Mouse (Mus musculus) erythroblast, embryonic 14.5 days (primary cell): Measurements from ENCODE around the gene Mical3.

Source experiments
- GATA1 ChIP-seq: IDR thresholded peaks from 2 replicates; pipeline ENCODE4 v1.6.1; 2012; ENCODE audit warnings: low read length, inconsistent platforms, mixed read lengths
- TAL1 ChIP-seq: IDR thresholded peaks from 3 replicates; pipeline ENCODE4 v1.6.1; 2012; ENCODE audit warnings: low read length, inconsistent platforms, mixed read lengths

DNA sequence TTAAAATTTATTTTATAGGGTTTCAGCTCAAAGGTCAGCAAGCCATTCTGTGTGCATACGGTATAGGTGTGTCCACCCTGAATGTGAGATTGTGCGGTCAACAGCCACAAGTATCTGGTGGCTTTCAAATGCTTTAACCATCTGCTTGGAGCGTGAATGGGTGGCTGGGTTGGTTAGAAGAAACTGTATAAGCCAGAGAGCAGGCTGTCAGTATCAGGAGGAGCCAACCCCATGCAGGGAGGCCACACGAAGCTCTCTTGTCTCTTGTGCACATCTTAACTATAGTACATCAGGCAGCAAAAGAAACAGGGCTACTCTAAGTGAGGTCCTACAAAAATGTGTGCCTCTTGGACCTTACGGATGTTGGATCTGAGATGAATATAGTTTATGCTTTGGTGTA lies 114.7 kb downstream of the Mical3 start:
- TF ChIP-seq TAL1 (no peak), GATA1 (no peak)
